Mouse (Mus musculus): Measurements from ENCODE around the gene Khdrbs2. TPM values are rescaled to one million over a fixed set of nuclear protein-coding genes. Genes with fewer than 3 reads are reported as not detected.

Gene Khdrbs2
- polyA plus RNA-seq (2014; fragmentation: Nextera tagmentation; extraction: Ambion mirVana) = 1.9 and 2.3 TPM in 2 replicates

- H3K27ac ChIP-seq (replicated peaks; ENCODE audit: low read depth, low read length) = no peak within 1 kb of the TSS
- peaks cover 3% of the 10 kb centered on the region; the same call in 1 of the 2 replicates for H3K27me3 ChIP-seq (ENCODE audit: control insufficient read depth, insufficient read depth, low read length)
- H3K4me1 ChIP-seq (ENCODE audit: control insufficient read depth, insufficient read depth, low read length) = no peaks in the 10 kb centered on the region
- H3K4me2 ChIP-seq (ENCODE audit: low read depth, severe bottlenecking) = peak within 1 kb of the TSS; percentile 84
- DNase-seq (ENCODE audit: low spot score) (peak; percentile 91), ATAC-seq (ENCODE audit: insufficient number of reproducible peaks, low FRiP score, low TSS enrichment, low read depth) (peak; percentile 100)
- no peaks in the 10 kb centered on the region for H3K36me3 ChIP-seq (ENCODE audit: control insufficient read depth, insufficient read depth, low read length)
- H3K4me3 ChIP-seq (ENCODE audit: low read depth, low read length) = peak within 1 kb of the TSS; percentile 42
- no peaks in the 10 kb centered on the region for H3K9me3 ChIP-seq (ENCODE audit: control insufficient read depth, low read length)
- WGBS = under 1% methylated on average over 52 of the region's 53 CpGs
- peak within 1 kb of the TSS; percentile 50 for H3K9ac ChIP-seq (ENCODE audit: low read length)
Observed at GRCm38 (mm10) chr1:32172506-32173239, at the start of gene Khdrbs2. Gene Khdrbs2, plus strand, starts transcription at chr1:32172714.

- Histone ChIP-seq H3K9me3 (ENCODE audit: control insufficient read depth, low read length) (no peaks in the 10 kb centered on the region), H3K4me2 (ENCODE audit: low read depth, severe bottlenecking) (no peak overlapping the region), H3K36me3 (ENCODE audit: control insufficient read depth, insufficient read depth, low read length) (no peaks in the 10 kb centered on the region), H3K9ac (ENCODE audit: low read length) (no peak overlapping the region), H3K27ac (replicated peaks; ENCODE audit: low read depth, low read length) (no peak overlapping the region), H3K4me1 (ENCODE audit: control insufficient read depth, insufficient read depth, low read length) (no peaks in the 10 kb centered on the region), H3K4me3 (ENCODE audit: low read depth, low read length) (no peak overlapping the region), H3K27me3 (ENCODE audit: control insufficient read depth, insufficient read depth, low read length) (peaks cover 3% of the 10 kb centered on the region; the same call in 1 of the 2 replicates)
- DNase-seq (ENCODE audit: low spot score) = no peak
- WGBS = 62% methylated on average over 5 of the region's 5 CpGs
- no peak for ATAC-seq (ENCODE audit: insufficient number of reproducible peaks, low FRiP score, low TSS enrichment, low read depth)
Observed at GRCm38 (mm10) chr1:32174566-32174965, 2.1 kb downstream of the Khdrbs2 start.

GRCm38 (mm10) chr1:32199664-32200260 is 27.2 kb downstream of the Khdrbs2 start:
- Histone ChIP-seq H3K4me2 (ENCODE audit: low read depth, severe bottlenecking) (no peak overlapping the region), H3K9ac (ENCODE audit: low read length) (no peak overlapping the region), H3K4me3 (ENCODE audit: low read depth, low read length) (no peak overlapping the region), H3K27me3 (ENCODE audit: control insufficient read depth, insufficient read depth, low read length) (no peaks in the 10 kb centered on the region), H3K27ac (replicated peaks; ENCODE audit: low read depth, low read length) (no peak overlapping the region), H3K9me3 (ENCODE audit: control insufficient read depth, low read length) (no peaks in the 10 kb centered on the region), H3K36me3 (ENCODE audit: control insufficient read depth, insufficient read depth, low read length) (no peaks in the 10 kb centered on the region), H3K4me1 (ENCODE audit: control insufficient read depth, insufficient read depth, low read length) (no peaks in the 10 kb centered on the region)
- ATAC-seq (ENCODE audit: insufficient number of reproducible peaks, low FRiP score, low TSS enrichment, low read depth) (no peak), DNase-seq (ENCODE audit: low spot score) (no peak)
- 70% methylated on average over 1 of the region's 1 CpGs for WGBS

GRCm38 (mm10) chr1:32248443-32248842 is 75.9 kb downstream of the Khdrbs2 start:
- Histone ChIP-seq H3K4me1 (ENCODE audit: control insufficient read depth, insufficient read depth, low read length) (no peaks in the 10 kb centered on the region), H3K9me3 (ENCODE audit: control insufficient read depth, low read length) (no peaks in the 10 kb centered on the region), H3K4me2 (ENCODE audit: low read depth, severe bottlenecking) (no peak overlapping the region), H3K27ac (replicated peaks; ENCODE audit: low read depth, low read length) (no peak overlapping the region), H3K9ac (ENCODE audit: low read length) (no peak overlapping the region), H3K27me3 (ENCODE audit: control insufficient read depth, insufficient read depth, low read length) (no peaks in the 10 kb centered on the region), H3K36me3 (ENCODE audit: control insufficient read depth, insufficient read depth, low read length) (no peaks in the 10 kb centered on the region), H3K4me3 (ENCODE audit: low read depth, low read length) (no peak overlapping the region)
- DNase-seq (ENCODE audit: low spot score) (no peak), ATAC-seq (ENCODE audit: insufficient number of reproducible peaks, low FRiP score, low TSS enrichment, low read depth) (no peak)
- 84% methylated on average over 5 of the region's 5 CpGs for WGBS

- DNase-seq (ENCODE audit: low spot score) (no peak), ATAC-seq (ENCODE audit: insufficient number of reproducible peaks, low FRiP score, low TSS enrichment, low read depth) (no peak)
- H3K9me3 ChIP-seq (ENCODE audit: control insufficient read depth, low read length) = no peaks in the 10 kb centered on the region
- no peak overlapping the region for H3K9ac ChIP-seq (ENCODE audit: low read length)
- H3K27me3 ChIP-seq (ENCODE audit: control insufficient read depth, insufficient read depth, low read length) = no peaks in the 10 kb centered on the region
- no peaks in the 10 kb centered on the region for H3K4me1 ChIP-seq (ENCODE audit: control insufficient read depth, insufficient read depth, low read length)
- H3K36me3 ChIP-seq (ENCODE audit: control insufficient read depth, insufficient read depth, low read length) = no peaks in the 10 kb centered on the region
- no peak overlapping the region for H3K4me3 ChIP-seq (ENCODE audit: low read depth, low read length)
- no peak overlapping the region for H3K4me2 ChIP-seq (ENCODE audit: low read depth, severe bottlenecking)
- WGBS = 85% methylated on average over 2 of the region's 2 CpGs
- H3K27ac ChIP-seq (replicated peaks; ENCODE audit: low read depth, low read length) = no peak overlapping the region
Observed at GRCm38 (mm10) chr1:32249602-32250001, 77.1 kb downstream of the Khdrbs2 start.

- H3K36me3 ChIP-seq (ENCODE audit: control insufficient read depth, insufficient read depth, low read length) = no peaks in the 10 kb centered on the region
- WGBS = 93% methylated on average over 1 of the region's 1 CpGs
- H3K4me2 ChIP-seq (ENCODE audit: low read depth, severe bottlenecking) = no peak overlapping the region
- no peaks in the 10 kb centered on the region for H3K9me3 ChIP-seq (ENCODE audit: control insufficient read depth, low read length)
- H3K4me3 ChIP-seq (ENCODE audit: low read depth, low read length) = no peak overlapping the region
- no peak overlapping the region for H3K27ac ChIP-seq (replicated peaks; ENCODE audit: low read depth, low read length)
- DNase-seq (ENCODE audit: low spot score) = no peak
- no peak for ATAC-seq (ENCODE audit: insufficient number of reproducible peaks, low FRiP score, low TSS enrichment, low read depth)
- no peak overlapping the region for H3K9ac ChIP-seq (ENCODE audit: low read length)
- H3K4me1 ChIP-seq (ENCODE audit: control insufficient read depth, insufficient read depth, low read length) = no peaks in the 10 kb centered on the region
- no peaks in the 10 kb centered on the region for H3K27me3 ChIP-seq (ENCODE audit: control insufficient read depth, insufficient read depth, low read length)
Observed at GRCm38 (mm10) chr1:32250337-32250736, 77.8 kb downstream of the Khdrbs2 start.

- no peak overlapping the region for H3K9ac ChIP-seq (ENCODE audit: low read length)
- no peak overlapping the region for H3K27ac ChIP-seq (replicated peaks; ENCODE audit: low read depth, low read length)
- no peaks in the 10 kb centered on the region for H3K9me3 ChIP-seq (ENCODE audit: control insufficient read depth, low read length)
- no peak overlapping the region for H3K4me2 ChIP-seq (ENCODE audit: low read depth, severe bottlenecking)
- 90% methylated on average over 3 of the region's 3 CpGs for WGBS
- no peaks in the 10 kb centered on the region for H3K27me3 ChIP-seq (ENCODE audit: control insufficient read depth, insufficient read depth, low read length)
- DNase-seq (ENCODE audit: low spot score) (no peak), ATAC-seq (ENCODE audit: insufficient number of reproducible peaks, low FRiP score, low TSS enrichment, low read depth) (no peak)
- H3K4me3 ChIP-seq (ENCODE audit: low read depth, low read length) = no peak overlapping the region
- no peaks in the 10 kb centered on the region for H3K4me1 ChIP-seq (ENCODE audit: control insufficient read depth, insufficient read depth, low read length)
- no peaks in the 10 kb centered on the region for H3K36me3 ChIP-seq (ENCODE audit: control insufficient read depth, insufficient read depth, low read length)
Observed at GRCm38 (mm10) chr1:32258942-32259341, 86.4 kb downstream of the Khdrbs2 start.

GRCm38 (mm10) chr1:32270519-32270918 is 98.0 kb downstream of the Khdrbs2 start:
- H3K4me2 ChIP-seq (ENCODE audit: low read depth, severe bottlenecking) = no peak overlapping the region
- H3K27me3 ChIP-seq (ENCODE audit: control insufficient read depth, insufficient read depth, low read length) = no peaks in the 10 kb centered on the region
- no peaks in the 10 kb centered on the region for H3K4me1 ChIP-seq (ENCODE audit: control insufficient read depth, insufficient read depth, low read length)
- H3K4me3 ChIP-seq (ENCODE audit: low read depth, low read length) = no peak overlapping the region
- no peak overlapping the region for H3K9ac ChIP-seq (ENCODE audit: low read length)
- no peaks in the 10 kb centered on the region for H3K9me3 ChIP-seq (ENCODE audit: control insufficient read depth, low read length)
- DNase-seq (ENCODE audit: low spot score) (no peak), ATAC-seq (ENCODE audit: insufficient number of reproducible peaks, low FRiP score, low TSS enrichment, low read depth) (no peak)
- H3K36me3 ChIP-seq (ENCODE audit: control insufficient read depth, insufficient read depth, low read length) = no peaks in the 10 kb centered on the region
- 92% methylated on average over 3 of the region's 3 CpGs for WGBS
- no peak overlapping the region for H3K27ac ChIP-seq (replicated peaks; ENCODE audit: low read depth, low read length)
